Mouse (Mus musculus): ENCODE data around the gene Eml3. TPM values are rescaled to one million over a fixed set of nuclear protein-coding genes. Genes with fewer than 3 reads are reported as not detected.

Eml3 gene
- 68.2 TPM for polyA plus RNA-seq (2017; shearing (Covaris generic))

DNA sequence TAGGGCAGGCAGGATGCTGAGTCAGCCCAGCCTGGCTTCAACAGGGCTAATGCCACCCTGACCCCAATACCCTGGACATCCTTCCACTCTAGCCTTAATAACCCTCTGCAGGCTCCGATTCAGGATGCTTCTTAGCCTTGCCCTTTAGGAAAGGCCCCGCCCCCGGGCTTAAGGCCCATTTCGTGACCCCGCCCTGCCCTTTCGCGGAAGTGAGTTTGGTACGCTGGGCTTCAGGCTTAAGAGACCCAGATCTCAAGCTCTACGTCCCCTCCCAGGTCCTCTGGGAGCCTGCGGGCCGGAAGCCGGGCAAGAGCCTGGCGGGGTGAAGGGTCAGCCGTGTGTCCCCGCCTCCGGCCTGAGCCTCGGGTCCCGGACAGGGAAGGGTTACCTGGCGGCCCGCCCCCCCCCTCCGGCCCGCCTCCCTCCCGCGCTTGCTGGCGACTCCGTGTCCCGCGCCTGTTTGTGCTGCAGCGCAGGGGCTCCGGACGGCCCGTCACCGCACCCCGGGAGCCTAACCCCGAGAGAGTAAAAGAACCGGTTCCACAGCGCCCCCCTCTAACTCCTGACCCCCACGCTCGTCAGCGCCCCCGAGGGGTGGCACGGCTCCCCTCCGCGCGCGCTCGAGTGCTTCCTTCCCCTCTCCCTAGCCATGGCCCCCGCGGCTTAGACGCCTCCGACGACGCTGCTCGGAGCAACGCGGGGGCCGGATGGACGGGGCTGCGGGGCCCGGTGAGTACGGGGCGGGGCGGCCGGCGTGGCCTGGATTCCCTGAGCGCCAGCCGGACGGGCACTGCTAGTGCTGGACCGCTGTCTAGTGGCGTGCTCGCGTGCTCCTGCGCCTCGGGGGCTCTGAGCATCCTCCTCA is at the start of gene Eml3, which contains the start of gene Rom1:
Gene Eml3, plus strand, starts transcription at position 329 of the 865 bp plus-strand sequence.
Gene Rom1, minus strand, starts transcription at position 133 of the 865 bp plus-strand sequence.

GRCm38 (mm10) chr19:8880311-8881033 is 48.9 kb upstream of the Eml3 start, which contains the start of gene Uqcc3:
Uqcc3 (minus strand) TSS chr19:8880923.

GRCm38 (mm10) chr19:8883616-8884015 is 45.7 kb upstream of the Eml3 start, which contains the start of the genes Lbhd1 and Gm49403:
Lbhd1 (plus strand) TSS chr19:8883732.
Gm49403 (plus strand) TSS chr19:8883930.

DNA sequence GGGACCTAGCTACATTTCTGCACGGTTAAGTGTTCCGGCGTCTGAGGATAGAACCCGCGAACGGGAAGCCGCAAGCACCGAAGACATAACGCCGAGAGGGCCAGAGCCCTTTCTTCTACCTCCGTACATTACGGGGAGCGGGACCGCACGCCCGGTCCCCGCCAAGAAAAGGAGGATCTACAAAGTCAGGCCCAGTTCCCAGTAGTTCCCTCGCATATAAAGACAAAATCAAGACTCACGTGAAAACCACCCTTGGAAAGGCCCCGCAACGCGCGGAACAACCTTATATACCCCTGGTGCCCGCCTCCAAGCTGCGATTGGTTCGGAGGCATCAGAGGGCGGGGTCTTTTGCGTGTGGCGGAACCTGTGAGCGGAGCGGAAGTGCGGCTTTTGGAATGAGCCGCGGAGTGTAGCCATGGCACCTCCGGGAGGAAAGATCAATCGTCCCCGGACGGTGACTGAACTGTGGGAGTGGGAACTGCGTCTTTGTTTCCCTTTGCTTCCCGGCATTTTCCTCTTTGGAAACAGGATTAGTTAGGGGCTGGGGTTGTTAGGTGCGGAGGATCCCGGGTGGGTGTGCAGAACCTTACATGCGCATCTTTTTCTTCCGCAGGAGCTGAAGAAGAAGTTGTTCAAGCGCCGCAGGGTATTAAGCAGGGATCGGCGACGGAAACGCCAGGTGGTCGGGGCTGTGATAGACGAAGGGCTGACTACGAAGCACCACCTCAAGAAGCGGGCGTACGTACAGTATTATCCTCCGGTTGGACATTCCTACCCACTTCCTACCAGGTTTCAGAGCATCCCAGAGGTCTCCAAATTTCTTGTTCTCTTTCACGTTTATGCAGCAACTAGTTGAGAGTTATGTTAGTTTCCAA is 40.6 kb upstream of the Eml3 start, which contains the start of the genes 1810009A15Rik and Gm49416:
Gene 1810009A15Rik, plus strand, starts transcription at position 343 of the 875 bp plus-strand sequence.
Gene Gm49416, plus strand, starts transcription at position 416 of the 875 bp plus-strand sequence.

DNA sequence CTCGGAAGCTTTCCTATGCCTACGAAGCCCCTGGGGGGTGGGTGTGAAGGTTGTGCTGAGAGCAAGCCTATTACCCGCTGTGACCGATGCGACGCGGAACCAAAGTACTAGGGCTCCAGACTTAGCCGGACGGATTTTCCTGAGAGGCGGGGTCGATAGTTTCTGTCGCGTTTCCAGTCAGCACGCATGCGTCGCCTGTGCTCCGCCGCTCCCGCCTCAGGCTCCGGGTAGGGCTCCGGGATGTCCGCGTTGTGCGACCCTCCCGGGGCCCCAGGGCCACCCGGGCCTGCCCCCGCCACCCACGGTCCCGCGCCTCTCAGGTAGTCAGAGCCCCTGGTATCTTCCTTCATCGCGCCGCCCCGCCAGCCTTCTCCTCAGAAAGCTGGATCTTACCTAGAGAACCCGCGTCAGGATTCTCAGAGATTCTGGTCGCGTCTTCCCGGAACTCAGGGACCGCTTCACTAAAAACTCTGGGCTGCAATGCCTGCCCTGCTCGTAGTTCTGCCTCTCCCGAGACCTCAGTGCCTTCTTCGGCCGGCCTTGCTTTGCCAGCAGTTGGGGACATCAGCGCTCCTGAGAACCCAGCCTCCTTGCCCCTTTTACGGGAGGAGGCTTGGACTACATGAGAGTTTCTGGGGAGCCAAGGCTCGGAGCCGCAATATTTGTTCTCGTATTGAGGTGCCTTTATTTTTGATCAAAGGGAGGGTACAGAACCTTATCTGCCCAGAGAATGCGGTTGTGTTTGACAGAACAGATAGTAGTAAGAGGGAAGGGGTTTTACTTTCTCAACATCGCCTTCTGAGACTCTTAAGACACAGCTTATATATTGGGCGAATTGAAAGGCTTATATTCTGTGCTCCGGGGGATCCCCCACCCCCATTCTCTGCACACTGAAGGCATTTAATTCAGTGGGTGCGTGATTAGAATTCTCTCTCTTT is 36.3 kb upstream of the Eml3 start, which contains the start of gene Ints5:
Gene Ints5, plus strand, starts transcription at position 177 of the 938 bp plus-strand sequence.

DNA sequence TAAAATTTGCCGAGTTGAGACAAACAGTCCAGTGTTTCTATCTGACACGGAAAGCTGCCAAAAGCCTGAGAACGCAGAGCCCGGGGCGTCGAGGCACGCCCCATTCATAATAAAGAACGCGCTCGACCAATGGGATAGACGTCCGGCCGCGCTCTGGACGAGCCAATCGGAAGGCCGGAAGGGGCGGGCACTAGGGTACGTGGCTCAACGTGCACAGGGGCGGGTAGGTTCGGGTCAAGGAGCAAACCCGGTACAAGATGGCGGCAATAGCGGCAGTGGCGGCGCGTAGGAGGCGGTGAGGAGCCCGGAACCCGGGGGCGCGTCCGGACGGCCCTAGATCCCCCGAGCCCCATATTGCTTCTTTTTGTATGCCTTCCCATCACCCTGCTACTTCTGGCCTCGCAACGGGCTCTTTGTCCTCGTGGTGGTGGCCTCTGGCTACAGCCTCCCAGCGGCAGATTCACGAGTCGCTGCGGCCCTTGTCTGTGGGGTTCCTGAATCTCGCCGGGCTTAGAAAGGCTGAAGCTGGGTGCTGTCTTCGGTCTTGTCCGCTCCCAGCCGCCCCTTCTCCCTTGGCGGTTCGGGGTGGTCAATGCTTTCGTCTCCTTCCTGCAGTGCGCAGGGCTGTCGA is 31.4 kb upstream of the Eml3 start, which contains the start of gene Ganab:
Gene Ganab, plus strand, starts transcription at position 207 of the 631 bp plus-strand sequence.

GRCm38 (mm10) chr19:8920073-8920736 is 9.1 kb upstream of the Eml3 start, which contains the start of gene B3gat3:
B3gat3 (plus strand) TSS chr19:8920374.

DNA sequence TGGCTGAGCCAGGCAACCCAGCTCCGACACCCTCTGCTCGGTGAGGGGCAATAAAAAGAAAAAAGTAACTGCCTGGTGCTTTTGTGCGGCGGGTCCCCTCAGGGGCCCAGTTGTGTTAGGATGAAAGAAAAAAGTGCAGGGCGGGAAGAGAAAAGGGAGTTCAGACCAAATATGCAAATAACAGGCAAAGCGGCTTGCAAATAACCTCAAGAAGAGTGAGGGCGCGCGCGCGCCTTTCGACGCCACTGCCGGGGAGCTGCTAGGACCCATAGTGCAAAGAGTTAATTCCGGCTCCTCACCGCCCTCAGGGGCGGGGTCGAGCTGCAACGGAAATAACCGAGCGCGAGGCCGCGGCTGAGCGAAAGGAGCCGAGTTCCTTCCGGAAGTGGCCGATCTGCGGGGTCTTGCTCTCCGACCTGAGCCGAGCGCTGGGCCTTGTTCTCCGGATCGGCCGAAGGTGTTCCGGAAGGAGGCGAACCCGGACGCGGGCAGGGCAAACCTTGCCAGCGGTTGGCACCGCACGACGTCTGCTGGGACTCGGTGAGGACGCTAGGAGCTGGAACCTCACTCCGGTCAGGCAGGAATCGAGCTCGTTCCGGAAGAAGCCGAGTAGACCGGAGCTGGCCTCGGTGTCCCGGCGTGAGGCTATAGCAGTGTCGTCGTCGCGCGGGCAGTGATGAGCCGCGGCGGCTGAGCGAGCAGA is 12.3 kb downstream of the Eml3 start, which contains the start of gene Mta2:
Gene Mta2, plus strand, starts transcription at position 361 of the 703 bp plus-strand sequence.

GRCm38 (mm10) chr19:8953135-8954039 is 24.0 kb downstream of the Eml3 start, which contains the start of gene Tut1:
Tut1 (plus strand) TSS chr19:8953847.

DNA sequence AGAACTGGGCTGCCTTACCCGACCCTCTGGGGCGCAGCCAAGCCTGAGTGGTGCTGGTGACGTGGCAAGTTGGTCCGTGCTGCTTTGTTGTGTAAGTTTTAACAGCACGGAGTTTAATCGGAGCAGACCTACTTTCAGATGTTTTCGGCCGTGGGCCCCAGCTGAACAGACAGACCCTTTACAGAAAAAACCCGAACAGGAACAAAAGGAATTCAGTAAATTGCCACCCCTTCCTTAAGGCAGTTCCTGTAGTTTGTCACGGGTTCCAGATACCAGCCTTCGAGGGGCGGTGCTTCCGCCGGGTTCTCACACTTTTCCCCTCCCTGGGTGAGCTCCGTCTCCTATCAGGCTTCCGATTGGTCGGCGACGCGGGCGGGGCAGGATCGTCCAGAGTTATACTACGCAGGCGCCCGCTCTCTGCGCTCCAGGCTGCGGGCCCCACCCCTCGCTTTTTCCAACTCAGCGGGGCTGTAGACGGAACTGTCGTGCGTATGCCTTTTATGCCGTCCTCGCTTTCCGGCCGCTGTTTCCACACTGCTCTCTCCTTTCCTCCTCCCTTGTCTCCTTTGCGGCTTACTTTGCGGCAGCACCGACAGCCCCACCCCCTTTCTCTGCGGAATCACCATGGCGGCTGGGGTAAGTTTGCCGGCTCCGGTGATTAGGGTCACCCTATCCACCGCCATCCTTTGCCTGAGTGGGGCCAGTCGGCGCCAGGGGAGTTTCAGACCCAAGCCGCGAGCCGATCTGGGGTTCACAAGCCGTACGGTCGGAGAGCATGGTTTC is 37.4 kb downstream of the Eml3 start, which contains the start of gene Eef1g:
Gene Eef1g, plus strand, starts transcription at position 452 of the 783 bp plus-strand sequence.

DNA sequence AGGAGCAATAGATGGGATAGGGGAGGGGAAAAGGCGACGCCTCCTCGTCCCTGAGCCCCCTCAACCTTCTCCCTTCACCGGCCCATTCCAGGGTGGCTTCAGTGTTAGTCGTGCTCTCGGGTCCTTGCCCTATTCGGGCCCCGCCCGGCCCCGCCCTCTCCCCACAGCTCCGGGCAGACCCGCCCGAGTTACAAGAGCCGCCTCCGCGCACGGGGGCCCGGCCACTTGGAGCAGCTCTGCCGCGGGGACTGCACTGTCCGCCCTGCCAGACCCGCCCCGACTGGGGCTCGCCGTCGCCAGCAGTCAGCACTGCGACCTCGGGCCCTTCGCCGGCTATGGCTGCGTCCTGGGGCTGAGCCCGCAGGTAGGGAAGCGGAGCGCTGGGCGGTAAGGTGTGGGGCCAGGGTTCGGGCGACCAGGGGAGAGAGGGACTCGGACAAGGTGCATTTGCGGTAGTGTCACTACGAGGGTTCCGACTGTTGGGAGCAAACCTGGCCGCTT is 59.8 kb downstream of the Eml3 start, which contains the start of gene Ahnak:
Gene Ahnak, plus strand, starts transcription at position 219 of the 501 bp plus-strand sequence.

Other genes starting within 250 kb of the Eml3 start
- 127 TPM for gene Slc3a2, start 206.2 kb upstream of the Eml3 start, polyA plus RNA-seq (2017; shearing (Covaris generic))
- gene Wdr74, start 193.7 kb upstream of the Eml3 start, polyA plus RNA-seq (2017; shearing (Covaris generic)): 84.1 TPM
- 3.2 TPM for gene 1700092M07Rik, start 188.8 kb upstream of the Eml3 start, polyA plus RNA-seq (2017; shearing (Covaris generic))
- gene Stx5a, start 188.1 kb upstream of the Eml3 start, polyA plus RNA-seq (2017; shearing (Covaris generic)): 169 TPM
- 265 TPM for gene Nxf1, start 172.5 kb upstream of the Eml3 start, polyA plus RNA-seq (2017; shearing (Covaris generic))
- 102 TPM for gene Tmem223, start 158.6 kb upstream of the Eml3 start, polyA plus RNA-seq (2017; shearing (Covaris generic))
- gene Tmem179b, start 155.1 kb upstream of the Eml3 start, polyA plus RNA-seq (2017; shearing (Covaris generic)): 170 TPM
- gene Taf6l, start 143.1 kb upstream of the Eml3 start, polyA plus RNA-seq (2017; shearing (Covaris generic)): 5.1 TPM
- gene Polr2g, start 131.0 kb upstream of the Eml3 start, polyA plus RNA-seq (2017; shearing (Covaris generic)): 164 TPM
- 3.8 TPM for gene Zbtb3, start 127.0 kb upstream of the Eml3 start, polyA plus RNA-seq (2017; shearing (Covaris generic))
- 54.6 TPM for gene Ttc9c, start 110.2 kb upstream of the Eml3 start, polyA plus RNA-seq (2017; shearing (Covaris generic))
- gene Hnrnpul2, start 109.5 kb upstream of the Eml3 start, polyA plus RNA-seq (2017; shearing (Covaris generic)): 8.4 TPM
- not detected for gene AC129217.1, start 99.8 kb upstream of the Eml3 start, polyA plus RNA-seq (2017; shearing (Covaris generic))
- gene Bscl2, start 92.1 kb upstream of the Eml3 start, polyA plus RNA-seq (2017; shearing (Covaris generic)): 105 TPM
- 0.35 TPM for gene Gng3, start 90.4 kb upstream of the Eml3 start, polyA plus RNA-seq (2017; shearing (Covaris generic))
- gene Lrrn4cl, start 78.8 kb upstream of the Eml3 start, polyA plus RNA-seq (2017; shearing (Covaris generic)): not detected
- gene Ubxn1, start 58.1 kb upstream of the Eml3 start, polyA plus RNA-seq (2017; shearing (Covaris generic)): 159 TPM
- gene Uqcc3, start 48.6 kb upstream of the Eml3 start, polyA plus RNA-seq (2017; shearing (Covaris generic)): 84.5 TPM
- 110 TPM for gene Lbhd1, start 45.8 kb upstream of the Eml3 start, polyA plus RNA-seq (2017; shearing (Covaris generic))
- gene Gm49403, start 45.6 kb upstream of the Eml3 start, polyA plus RNA-seq (2017; shearing (Covaris generic)): not detected
- gene 1810009A15Rik, start 40.7 kb upstream of the Eml3 start, polyA plus RNA-seq (2017; shearing (Covaris generic)): 59.2 TPM
- not detected for gene Gm49416, start 40.6 kb upstream of the Eml3 start, polyA plus RNA-seq (2017; shearing (Covaris generic))
- gene Ints5, start 36.5 kb upstream of the Eml3 start, polyA plus RNA-seq (2017; shearing (Covaris generic)): 47.9 TPM
- gene Ganab, start 31.5 kb upstream of the Eml3 start, polyA plus RNA-seq (2017; shearing (Covaris generic)): 137 TPM
- 33.9 TPM for gene B3gat3, start 9.2 kb upstream of the Eml3 start, polyA plus RNA-seq (2017; shearing (Covaris generic))
- 12.2 TPM for gene Rom1, start 196 bp upstream of the Eml3 start, polyA plus RNA-seq (2017; shearing (Covaris generic))
- 197 TPM for gene Mta2, start 12.3 kb downstream of the Eml3 start, polyA plus RNA-seq (2017; shearing (Covaris generic))
- 47.2 TPM for gene Tut1, start 24.3 kb downstream of the Eml3 start, polyA plus RNA-seq (2017; shearing (Covaris generic))
- gene Eef1g, start 37.5 kb downstream of the Eml3 start, polyA plus RNA-seq (2017; shearing (Covaris generic)): 339 TPM
- gene Ahnak, start 59.7 kb downstream of the Eml3 start, polyA plus RNA-seq (2017; shearing (Covaris generic)): 113 TPM
- not detected for gene Scgb1a1, start 158.4 kb downstream of the Eml3 start, polyA plus RNA-seq (2017; shearing (Covaris generic))
- gene Asrgl1, start 206.1 kb downstream of the Eml3 start, polyA plus RNA-seq (2017; shearing (Covaris generic)): 20.7 TPM

Data from activated CD4-positive, CD25-positive, alpha-beta regulatory T cell, adult 9 weeks (primary cell).